Mouse (Mus musculus) limb, embryonic 14.5 days (tissue): ENCODE data around the gene Slc30a10. TPM values are rescaled to one million over a fixed set of nuclear protein-coding genes. Genes with fewer than 3 reads are reported as not detected.

Experiments used
- ATAC-seq: fragments of 200-750 bp; cut with Nextera tagmentation; 2 replicates; pipeline ENCODE4 v1.8.0; 2017; ENCODE audit warnings: low read depth, moderate number of reproducible peaks, moderate TSS enrichment; ENCODE audit not compliant: low FRiP score
- DNase-seq: peaks from one replicate; pipeline ENCODE4 v3.0.0-alpha.2; 2015; ENCODE audit warnings: low spot score
- H3K27ac ChIP-seq: fragments of 300-500 bp; sonication (generic); replicated peaks from 2 replicates; pipeline ENCODE4 v1.5.1; 2014; ENCODE audit warnings: low read depth, mild to moderate bottlenecking, low read length, moderate library complexity, mixed read lengths
- H3K27me3 ChIP-seq: fragments of 300-500 bp; sonication (generic); 2 replicates; pipeline ENCODE4 v1.6.1; 2014; ENCODE audit warnings: low read length, mixed read lengths; ENCODE audit not compliant: control insufficient read depth, insufficient read depth
- H3K36me3 ChIP-seq: fragments of 300-500 bp; sonication (generic); 2 replicates; pipeline ENCODE4 v1.6.1; 2014; ENCODE audit warnings: mild to moderate bottlenecking, low read length, moderate library complexity, mixed read lengths; ENCODE audit not compliant: control insufficient read depth, insufficient read depth
- H3K4me1 ChIP-seq: fragments of 300-500 bp; sonication (generic); 2 replicates; pipeline ENCODE4 v1.6.1; 2014; ENCODE audit warnings: antibody characterized with exemption, low read length, mixed read lengths; ENCODE audit not compliant: control insufficient read depth, insufficient read depth
- H3K4me2 ChIP-seq: fragments of 300-500 bp; sonication (generic); replicated peaks from 2 replicates; pipeline ENCODE4 v1.6.1; 2014; ENCODE audit warnings: low read depth, mild to moderate bottlenecking, low read length, moderate library complexity; ENCODE audit not compliant: severe bottlenecking
- H3K4me3 ChIP-seq: fragments of 300-500 bp; sonication (generic); replicated peaks from 2 replicates; pipeline ENCODE4 v1.5.1; 2014; ENCODE audit warnings: low read length
- H3K9ac ChIP-seq: fragments of 300-500 bp; sonication (generic); 2 replicates; pipeline ENCODE4 v1.6.1; 2014; ENCODE audit warnings: mild to moderate bottlenecking, low read depth, low read length, moderate library complexity; ENCODE audit not compliant: severe bottlenecking
- H3K9me3 ChIP-seq: fragments of 300-500 bp; sonication (generic); 2 replicates; pipeline ENCODE4 v1.6.1; 2016; ENCODE audit warnings: low read length; ENCODE audit not compliant: control insufficient read depth
- POLR2A ChIP-seq: fragments of 200-500 bp; IDR thresholded peaks from 2 replicates; pipeline ENCODE4 v1.8.0; 2012; ENCODE audit warnings: inconsistent platforms, mild to moderate bottlenecking, moderate library complexity, borderline replicate concordance; ENCODE audit not compliant: insufficient read depth, insufficient read length; ENCODE audit errors: extremely low read depth
- WGBS: fragments of 180-500 bp; shearing (Covaris S2); extraction: QIAGEN DNeasy Blood & Tissue Kit; methylation state at CpG from one replicate; pipeline ENCODE4 v1.1.7; 2014; 5-methylcytosine and 5-hydroxymethylcytosine counted together
- polyA plus RNA-seq, 2 experiments: library from polyadenylated mRNA; depleted of rRNA in 1 of 2; stranded (reverse) in 1 of 2; unstranded in 1 of 2; fragments of >200 nt; fragmentation: Nextera tagmentation in 1 of 2; extraction: Ambion mirVana in 1 of 2; gene quantifications; 2 replicates each; pipeline versions ENCODE4 v1.2.1 to v1.2.3; 2012 to 2014

The Slc30a10 gene
- polyA plus RNA-seq, 2 experiments, result 0.26 to 0.74 TPM

GRCm38 (mm10) chr1:185426583-185426982 lies 28.1 kb upstream of the Slc30a10 start:
- Histone ChIP-seq H3K36me3 (peaks cover 86% of the 10 kb centered on the region), H3K4me3 (no peak overlapping the region), H3K4me2 (no peak overlapping the region), H3K9ac (no peak overlapping the region), H3K27me3 (no peaks in the 10 kb centered on the region), H3K9me3 (no peaks in the 10 kb centered on the region), H3K4me1 (no peaks in the 10 kb centered on the region), H3K27ac (no peak overlapping the region)
- no peak for TF ChIP-seq POLR2A
- ATAC-seq (no peak), DNase-seq (no peak)
- WGBS, result 95% methylated on average over 5 of the region's 5 CpGs

DNA sequence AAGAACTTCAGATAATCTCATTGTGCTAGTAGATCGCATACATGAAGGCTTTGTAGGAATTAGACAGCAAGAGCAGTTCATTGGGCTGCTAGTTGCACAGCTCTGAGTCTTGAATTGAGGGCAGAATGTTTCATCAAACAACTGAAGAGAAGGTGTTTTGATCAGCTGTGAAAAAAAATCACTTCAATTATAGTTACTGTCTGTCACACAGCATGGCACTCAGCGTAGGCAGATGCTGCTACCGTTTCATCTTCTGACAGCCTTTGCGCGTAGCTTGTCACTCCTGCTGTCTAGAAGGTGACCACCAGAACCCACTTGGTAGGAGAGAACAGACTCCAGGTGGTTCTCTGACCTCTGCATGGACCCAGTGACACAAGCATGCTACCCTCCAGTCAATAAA lies 24.2 kb upstream of the Slc30a10 start:
- Histone ChIP-seq H3K4me1 (no peaks in the 10 kb centered on the region), H3K27me3 (no peaks in the 10 kb centered on the region), H3K4me3 (no peak overlapping the region), H3K9me3 (no peaks in the 10 kb centered on the region), H3K36me3 (peaks cover 48% of the 10 kb centered on the region), H3K27ac (no peak overlapping the region), H3K9ac (no peak overlapping the region), H3K4me2 (no peak overlapping the region)
- ATAC-seq (no peak), DNase-seq (no peak)
- 94% methylated on average over 5 of the region's 5 CpGs for WGBS
- no peak for TF ChIP-seq POLR2A

GRCm38 (mm10) chr1:185431245-185431997 lies 23.2 kb upstream of the Slc30a10 start:
- 45% methylated on average over 6 of the region's 6 CpGs for WGBS
- no peaks in the 10 kb centered on the region for H3K27me3 ChIP-seq
- H3K27ac ChIP-seq, result no peak overlapping the region
- H3K4me2 ChIP-seq, result no peak overlapping the region
- no peak overlapping the region for H3K9ac ChIP-seq
- no peaks in the 10 kb centered on the region for H3K9me3 ChIP-seq
- DNase-seq (no peak), ATAC-seq (no peak)
- TF ChIP-seq POLR2A, result no peak
- H3K36me3 ChIP-seq, result peaks cover 41% of the 10 kb centered on the region
- no peak overlapping the region for H3K4me3 ChIP-seq
- H3K4me1 ChIP-seq, result no peaks in the 10 kb centered on the region

DNA sequence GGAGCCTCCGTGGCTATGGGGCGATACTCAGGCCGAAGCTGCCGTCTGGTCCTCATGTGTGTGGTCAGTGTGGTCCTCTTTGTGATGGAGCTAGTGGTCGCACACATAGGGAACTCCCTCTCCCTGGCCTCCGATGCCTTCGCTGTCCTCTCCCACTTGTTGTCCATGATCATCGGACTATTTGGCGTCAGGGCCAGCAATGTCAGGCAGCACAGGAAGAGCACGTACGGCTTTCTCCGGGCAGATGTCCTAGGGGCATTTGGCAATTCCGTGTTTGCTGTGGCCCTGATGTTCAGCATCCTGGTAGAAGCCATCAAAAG lies 22.7 kb upstream of the Slc30a10 start:
- Histone ChIP-seq H3K4me3 (no peak overlapping the region), H3K4me1 (0 out of 2 replicates have a peak, but pooled peaks cover under 1% of the 10 kb centered on the region), H3K27ac (no peak overlapping the region), H3K36me3 (peaks cover 35% of the 10 kb centered on the region), H3K4me2 (no peak overlapping the region), H3K9me3 (no peaks in the 10 kb centered on the region), H3K27me3 (no peaks in the 10 kb centered on the region), H3K9ac (no peak overlapping the region)
- TF ChIP-seq POLR2A, result no peak
- no peak for DNase-seq
- WGBS, result 73% methylated on average over 13 of the region's 13 CpGs
- ATAC-seq, result no peak

DNA sequence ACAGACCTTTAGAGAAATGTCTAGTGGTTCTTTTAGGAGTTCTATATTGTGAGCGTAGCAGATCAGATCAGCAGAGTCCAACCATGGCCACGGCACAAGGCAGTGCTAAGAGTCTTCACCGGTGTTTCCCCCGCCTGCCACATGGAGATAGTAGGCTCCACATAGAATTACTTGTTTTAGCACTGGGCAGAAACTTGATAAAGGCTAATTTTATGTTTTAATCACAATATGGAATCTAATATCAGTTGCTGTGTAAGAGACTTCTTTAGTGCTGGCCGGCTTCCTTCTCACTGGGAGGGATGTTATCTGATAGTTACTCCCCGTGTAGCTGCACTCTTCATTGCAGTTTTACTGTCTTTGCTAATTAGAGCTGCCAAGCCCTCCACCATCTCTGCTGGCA lies 21.5 kb upstream of the Slc30a10 start:
- Histone ChIP-seq H3K9ac (no peak overlapping the region), H3K4me2 (no peak overlapping the region), H3K4me1 (0 out of 2 replicates have a peak, but pooled peaks cover 3% of the 10 kb centered on the region), H3K27ac (no peak overlapping the region), H3K36me3 (peaks cover 24% of the 10 kb centered on the region), H3K9me3 (no peaks in the 10 kb centered on the region), H3K4me3 (no peak overlapping the region), H3K27me3 (no peaks in the 10 kb centered on the region)
- no peak for TF ChIP-seq POLR2A
- ATAC-seq, result no peak
- WGBS, result 71% methylated on average over 6 of the region's 6 CpGs
- no peak for DNase-seq
